Mouse (Mus musculus): ENCODE measurements around the gene Uhrf1.
"Not testable (repeated sequence)": the region's sequence is repeated elsewhere in the genome, so short reads cannot be mapped to it uniquely, and the experiment has no call there.

Uhrf1 gene

GRCm38 (mm10) chr17:56303160-56303846 lies at the start of gene Uhrf1:
Uhrf1 (plus strand) TSS chr17:56303321.
- DNase-seq (ENCODE audit: low spot score) = peak; percentile 88

- no peak for DNase-seq (ENCODE audit: low spot score)
These were observed 48.4 kb upstream of the Uhrf1 start for GRCm38 (mm10) chr17:56254695-56255094.

DNA sequence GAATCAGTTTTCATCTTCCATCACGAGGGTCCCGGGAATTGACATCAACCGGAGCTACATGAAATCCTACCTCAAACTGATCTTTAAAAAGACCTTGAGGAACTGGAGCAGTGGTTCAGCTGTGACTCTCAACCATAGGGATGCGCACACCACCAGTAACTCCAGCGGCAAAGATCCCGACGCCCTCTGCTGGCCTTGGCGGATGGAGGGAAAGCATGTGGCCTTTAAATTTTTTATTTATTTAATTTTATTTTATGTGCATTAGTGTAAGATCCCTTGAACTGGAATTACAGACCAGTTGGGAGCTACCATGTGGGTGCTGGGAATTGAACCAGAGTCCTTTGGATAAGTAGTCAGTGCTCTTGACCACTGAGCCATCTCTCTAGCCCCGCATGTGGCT lies 47.7 kb upstream of the Uhrf1 start:
- DNase-seq (ENCODE audit: low spot score) = peak; percentile 41

DNA sequence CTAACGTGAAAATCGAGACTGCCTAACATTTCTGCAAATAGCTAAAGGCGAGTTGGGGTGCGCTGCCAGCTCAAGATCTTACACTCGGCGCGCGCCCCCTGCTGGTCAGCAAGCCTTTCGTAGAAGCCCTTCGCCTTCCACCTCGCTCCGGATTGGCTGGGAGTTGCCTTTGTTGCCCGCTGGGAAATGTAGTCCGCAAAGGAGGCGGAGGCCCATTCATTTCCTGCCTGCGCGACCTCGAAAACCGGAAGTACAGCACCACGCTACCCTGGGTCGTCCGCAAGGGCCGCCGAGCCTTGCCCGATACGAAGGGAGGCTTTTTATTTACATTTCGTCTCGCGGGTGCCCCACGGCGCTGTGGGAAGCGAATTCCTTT lies 47.3 kb upstream of the Uhrf1 start:
- DNase-seq (ENCODE audit: low spot score) = peak; percentile 99

GRCm38 (mm10) chr17:56256239-56256881 lies 46.8 kb upstream of the Uhrf1 start, which contains the start of gene Fem1a:
Fem1a (plus strand) TSS chr17:56256810.
- peak; percentile 92 for DNase-seq (ENCODE audit: low spot score)

GRCm38 (mm10) chr17:56257181-56257894 lies 45.8 kb upstream of the Uhrf1 start:
- no peak for DNase-seq (ENCODE audit: low spot score)

DNA sequence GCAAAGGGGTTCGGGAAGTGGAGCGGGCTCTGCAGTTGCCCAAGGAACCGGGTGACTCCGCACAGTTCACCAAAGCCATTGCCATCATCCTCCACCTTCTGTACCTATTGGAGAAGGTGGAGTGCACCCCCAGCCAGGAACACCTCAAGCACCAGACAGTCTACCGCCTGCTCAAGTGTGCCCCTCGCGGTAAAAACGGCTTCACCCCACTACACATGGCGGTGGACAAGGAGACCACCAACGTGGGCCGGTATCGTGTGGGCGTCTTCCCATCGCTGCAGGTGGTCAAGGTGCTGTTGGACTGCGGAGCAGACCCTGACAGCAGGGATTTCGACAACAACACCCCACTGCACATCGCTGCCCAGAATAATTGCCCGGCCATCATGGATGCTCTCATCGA lies 44.9 kb upstream of the Uhrf1 start:
- DNase-seq (ENCODE audit: low spot score) = not testable (repeated sequence)

DNA sequence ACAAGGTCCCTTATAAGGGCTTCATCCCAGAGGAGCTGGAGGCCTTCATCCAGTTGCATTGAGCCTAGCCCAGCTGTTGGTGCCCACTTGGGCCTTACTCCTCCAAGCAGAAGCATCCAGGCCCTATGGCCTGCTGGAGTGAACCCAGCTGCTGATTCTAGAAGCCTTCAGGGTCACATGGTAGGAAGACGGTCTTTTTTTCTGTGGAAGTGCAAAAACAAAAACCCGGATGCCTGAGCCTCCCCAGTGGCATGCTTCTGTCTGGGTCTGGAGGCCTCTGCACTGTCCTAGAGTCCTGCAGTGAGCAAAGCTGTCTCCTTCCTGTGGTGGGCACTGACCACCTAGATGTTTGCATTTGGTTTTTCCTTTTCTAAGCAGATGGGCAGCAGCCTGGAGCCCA lies 44.3 kb upstream of the Uhrf1 start:
- not testable (repeated sequence) for DNase-seq (ENCODE audit: low spot score)

DNA sequence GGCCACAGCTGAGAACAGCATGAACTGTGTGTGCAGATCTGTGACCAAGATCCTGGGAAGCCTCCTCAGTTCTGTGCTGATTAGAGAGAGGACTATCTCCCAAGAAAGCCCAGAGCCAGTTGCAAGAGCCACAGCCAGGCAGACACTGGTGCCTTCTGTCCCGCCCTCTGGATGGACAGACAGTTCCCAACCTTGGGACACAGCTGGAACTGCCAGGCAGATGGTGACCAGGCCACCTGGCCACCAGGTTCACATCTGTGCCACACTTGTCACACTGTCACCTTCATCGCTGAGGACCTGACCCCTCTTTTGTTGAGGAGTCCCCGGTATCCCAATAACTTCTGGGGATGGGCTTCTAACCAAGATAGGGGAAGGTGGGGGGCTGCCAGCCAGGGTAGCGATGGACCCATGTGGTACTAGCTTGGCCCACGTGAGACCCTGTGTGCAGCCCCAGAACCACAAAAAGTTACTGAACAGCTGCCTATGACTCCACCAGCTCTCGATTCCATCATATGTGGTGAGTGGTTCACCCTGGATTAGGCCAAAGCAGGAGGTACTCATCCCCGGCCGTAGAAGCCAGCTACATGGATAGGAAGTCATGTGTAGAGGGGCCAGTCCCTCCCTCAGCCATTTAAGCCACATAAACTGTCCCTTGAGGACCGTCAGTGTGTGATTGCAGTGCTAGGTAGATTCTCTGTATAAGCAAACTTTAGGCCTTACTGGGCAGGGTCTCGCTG lies 43.7 kb upstream of the Uhrf1 start:
- DNase-seq (ENCODE audit: low spot score) = no peak

DNA sequence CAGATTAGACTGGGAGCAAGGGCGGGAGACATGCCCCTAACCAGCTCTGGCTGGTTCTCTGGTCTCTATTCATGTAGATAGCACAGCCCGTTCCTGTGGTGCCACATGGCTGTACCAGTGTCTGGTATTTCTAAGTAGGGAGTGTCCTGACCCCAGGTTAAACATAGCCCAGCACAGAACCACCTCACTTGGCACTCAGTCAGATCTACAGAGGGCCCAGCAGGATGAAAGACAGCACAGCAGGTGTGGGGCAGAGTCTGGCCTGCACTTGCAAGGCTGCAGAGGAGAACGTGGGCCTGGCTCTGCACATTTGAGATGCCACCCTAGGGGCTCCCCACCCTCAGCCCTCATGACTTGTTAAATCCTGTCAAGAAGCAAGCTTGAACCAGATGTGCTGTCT lies 42.0 kb upstream of the Uhrf1 start:
- no peak for DNase-seq (ENCODE audit: low spot score)

DNA sequence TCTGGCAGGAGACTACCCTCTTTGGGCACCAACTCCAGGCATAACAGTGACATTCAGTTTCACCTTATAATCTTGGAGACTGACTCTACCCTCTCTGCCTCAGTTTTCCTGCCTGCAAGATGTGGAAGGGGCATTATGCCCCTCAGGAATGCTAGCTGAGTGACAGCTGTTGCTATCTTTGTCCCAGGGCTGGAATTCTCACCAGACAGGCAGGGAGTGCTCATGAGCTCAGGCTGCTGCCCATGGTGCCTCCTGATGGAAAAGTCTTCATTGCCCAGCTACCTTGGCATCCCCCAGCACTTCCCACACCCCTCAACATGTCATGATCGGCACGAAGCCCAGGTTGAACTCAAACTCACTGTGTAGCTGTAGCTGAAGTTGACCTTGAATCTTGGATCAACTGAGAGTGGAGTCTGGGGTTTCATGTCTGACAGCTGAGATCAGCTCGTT lies 40.5 kb upstream of the Uhrf1 start:
- DNase-seq (ENCODE audit: low spot score) = no peak

DNA sequence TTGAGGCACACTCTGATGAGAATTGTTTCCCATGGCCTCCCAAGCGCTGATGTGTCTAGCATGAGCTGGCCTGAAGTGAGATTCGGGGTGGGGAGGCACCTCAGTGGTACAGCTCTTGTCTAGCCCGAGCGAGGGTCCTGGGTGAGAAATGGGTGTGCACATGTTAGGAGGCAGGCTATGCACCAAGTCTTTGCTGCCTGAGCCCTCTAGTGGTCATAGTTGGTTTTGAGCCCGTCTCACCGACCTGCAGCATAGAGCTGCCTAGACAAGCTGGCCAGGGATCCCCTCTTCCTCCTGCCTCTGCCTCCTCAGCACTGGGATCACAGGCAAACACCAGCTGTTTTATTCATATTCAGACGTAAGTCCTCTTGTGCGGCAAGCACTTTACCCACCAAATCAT lies 39.1 kb upstream of the Uhrf1 start:
- DNase-seq (ENCODE audit: low spot score) = peak; percentile 85

DNA sequence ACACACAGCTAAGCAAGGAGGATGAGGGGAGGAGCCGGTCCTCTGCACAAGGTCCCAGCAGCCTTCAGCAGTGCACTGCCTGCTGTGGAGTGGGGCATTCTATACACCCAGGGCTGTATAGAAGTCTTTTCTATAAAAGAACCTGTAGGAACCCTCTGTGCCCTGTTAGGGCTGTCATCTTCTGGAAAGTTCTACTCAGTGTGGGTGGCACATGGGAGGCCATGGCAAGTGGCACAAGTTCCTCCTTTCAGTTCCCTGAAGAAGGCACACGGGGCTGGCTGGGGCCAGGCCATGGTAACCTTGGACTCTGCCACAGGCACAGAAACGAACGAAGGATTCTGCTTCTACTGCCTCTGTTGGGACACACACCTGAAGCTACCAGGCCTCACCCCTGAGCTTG lies 38.1 kb upstream of the Uhrf1 start:
- DNase-seq (ENCODE audit: low spot score) = no peak

GRCm38 (mm10) chr17:56265869-56266268 lies 37.3 kb upstream of the Uhrf1 start:
- DNase-seq (ENCODE audit: low spot score) = no peak

DNA sequence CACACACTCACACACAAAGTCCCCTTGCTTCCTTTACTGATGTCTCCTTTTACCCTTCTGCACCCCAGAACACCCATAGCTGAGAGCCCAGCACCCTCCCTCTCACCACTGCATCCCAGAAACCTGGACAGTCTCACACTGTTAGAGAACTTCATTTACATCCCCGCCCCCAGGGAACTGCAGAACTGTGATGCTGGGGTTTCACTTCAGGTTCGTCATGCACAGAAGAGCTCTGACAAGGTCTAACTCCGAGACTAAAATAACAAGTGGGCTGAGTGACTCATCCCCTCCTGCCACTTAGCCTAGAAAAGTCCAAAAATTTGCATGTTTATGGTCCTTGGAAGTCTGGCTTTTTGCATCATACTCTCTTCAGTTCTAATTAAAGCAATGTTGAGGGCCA lies 36.9 kb upstream of the Uhrf1 start:
- no peak for DNase-seq (ENCODE audit: low spot score)

- peak; percentile 60 for DNase-seq (ENCODE audit: low spot score)
These were observed 33.9 kb upstream of the Uhrf1 start for GRCm38 (mm10) chr17:56269153-56269630.

GRCm38 (mm10) chr17:56269741-56270140 lies 33.4 kb upstream of the Uhrf1 start:
- no peak for DNase-seq (ENCODE audit: low spot score)

DNA sequence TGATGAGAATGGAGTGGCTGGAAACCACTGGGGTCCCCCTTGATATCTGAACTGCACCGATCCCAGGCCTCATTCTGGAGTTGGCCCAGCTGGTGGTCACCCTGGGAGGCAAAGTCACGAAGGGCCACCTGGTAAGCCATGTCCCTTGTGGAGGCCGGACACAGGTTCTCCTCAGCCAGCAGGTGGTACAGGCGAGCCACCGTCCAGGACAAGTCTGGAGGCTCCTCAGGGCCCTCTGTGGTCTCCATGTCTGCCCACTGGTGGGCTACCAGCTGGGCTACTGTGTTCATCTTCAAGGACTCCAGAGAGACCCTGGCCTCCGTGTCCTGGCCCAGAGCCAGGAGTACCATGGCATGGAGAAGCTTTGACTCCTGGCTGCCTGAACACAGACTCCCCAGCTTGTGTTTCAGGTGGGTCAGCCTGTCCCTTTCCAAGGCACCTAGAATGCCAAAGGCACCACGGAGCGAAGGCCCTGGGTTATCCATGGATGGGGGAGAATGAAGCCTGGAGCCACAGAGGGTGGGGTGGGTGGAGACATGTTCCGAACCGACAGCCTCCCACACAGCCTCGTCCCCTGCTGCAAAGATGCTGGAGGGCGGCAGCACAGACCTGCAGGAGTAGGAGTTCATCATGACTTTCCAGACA lies 31.4 kb upstream of the Uhrf1 start:
- DNase-seq (ENCODE audit: low spot score) = no peak

GRCm38 (mm10) chr17:56272644-56273043 lies 30.5 kb upstream of the Uhrf1 start:
- DNase-seq (ENCODE audit: low spot score) = peak; percentile 66

DNA sequence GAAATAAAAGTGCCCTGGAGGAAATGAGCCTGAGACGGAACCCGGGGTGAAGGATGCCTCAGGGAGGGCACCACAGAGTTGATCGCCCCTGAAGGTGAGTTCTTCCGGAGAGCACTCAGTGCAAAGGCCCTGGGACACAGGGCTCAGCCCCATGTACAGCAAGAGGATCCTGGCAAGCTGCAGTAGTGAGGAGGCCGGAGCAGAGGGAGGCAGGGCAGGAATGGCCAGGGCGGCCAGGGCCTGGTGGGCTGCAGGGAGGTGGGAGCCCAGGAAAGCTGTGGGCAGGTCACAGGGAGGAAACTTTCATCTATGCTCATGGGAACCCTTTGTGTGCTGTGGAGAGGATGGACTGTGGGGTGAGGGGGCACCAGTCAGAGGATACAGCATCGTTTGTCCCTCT lies 29.6 kb upstream of the Uhrf1 start:
- no peak for DNase-seq (ENCODE audit: low spot score)

GRCm38 (mm10) chr17:56273986-56274385 lies 29.1 kb upstream of the Uhrf1 start:
- no peak for DNase-seq (ENCODE audit: low spot score)

All from urinary bladder, postnatal 14 days (tissue).